Mouse (Mus musculus) kidney, adult 2 months (tissue): ENCODE data around the gene Actr8.

Source experiments
- CTCF ChIP-seq: fragments of 200-500 bp; conservative IDR thresholded peaks from 2 replicates; pipeline ENCODE4 v1.5.1; 2011; ENCODE audit warnings: low read depth, mild to moderate bottlenecking, control low read depth, low read length, moderate library complexity, mixed read lengths; ENCODE audit not compliant: insufficient read depth, insufficient read length
- POLR2A ChIP-seq: fragments of 200-500 bp; IDR thresholded peaks from one replicate; pipeline ENCODE4 v1.6.1; 2011; ENCODE audit warnings: low read depth, low read length, control low read depth

- no peak for TF ChIP-seq CTCF
- no peak for TF ChIP-seq POLR2A
Measured at GRCm38 (mm10) chr14:30043356-30043940, 65.3 kb downstream of the Actr8 start.
